Mouse (Mus musculus): ENCODE data around the gene Spink4. TPM values are rescaled to one million over a fixed set of nuclear protein-coding genes. Genes with fewer than 3 reads are reported as not detected.

The Spink4 gene
- polyA plus RNA-seq, 1 experiment from 2014 or later = not detected

- H3K4me1 ChIP-seq (replicated peaks; ENCODE audit: control insufficient read depth, insufficient read depth, low read length) = peaks cover 16% of the 10 kb centered on the region
- peaks cover 27% of the 10 kb centered on the region for H3K36me3 ChIP-seq (replicated peaks; ENCODE audit: control insufficient read depth, insufficient read depth)
- H3K9ac ChIP-seq = peak overlapping the region; percentile 93
- no peak for ATAC-seq (ENCODE audit: low FRiP score)
- H3K27ac ChIP-seq = peak overlapping the region; percentile 93
- peak overlapping the region; percentile 81 for H3K4me2 ChIP-seq (replicated peaks)
- H3K9me3 ChIP-seq (ENCODE audit: control insufficient read depth, low read length) = no peaks in the 10 kb centered on the region
- WGBS = 0% methylated on average over 16 of the region's 16 CpGs
- H3K27me3 ChIP-seq (ENCODE audit: control insufficient read depth, insufficient read depth, low read length) = no peaks in the 10 kb centered on the region
- DNase-seq (ENCODE audit: low spot score) = no peak
- peak overlapping the region; percentile 99 for H3K4me3 ChIP-seq (replicated peaks; ENCODE audit: low read length)
These were observed 50.7 kb downstream of the Spink4 start for GRCm38 (mm10) chr4:40970592-40970841.

DNA sequence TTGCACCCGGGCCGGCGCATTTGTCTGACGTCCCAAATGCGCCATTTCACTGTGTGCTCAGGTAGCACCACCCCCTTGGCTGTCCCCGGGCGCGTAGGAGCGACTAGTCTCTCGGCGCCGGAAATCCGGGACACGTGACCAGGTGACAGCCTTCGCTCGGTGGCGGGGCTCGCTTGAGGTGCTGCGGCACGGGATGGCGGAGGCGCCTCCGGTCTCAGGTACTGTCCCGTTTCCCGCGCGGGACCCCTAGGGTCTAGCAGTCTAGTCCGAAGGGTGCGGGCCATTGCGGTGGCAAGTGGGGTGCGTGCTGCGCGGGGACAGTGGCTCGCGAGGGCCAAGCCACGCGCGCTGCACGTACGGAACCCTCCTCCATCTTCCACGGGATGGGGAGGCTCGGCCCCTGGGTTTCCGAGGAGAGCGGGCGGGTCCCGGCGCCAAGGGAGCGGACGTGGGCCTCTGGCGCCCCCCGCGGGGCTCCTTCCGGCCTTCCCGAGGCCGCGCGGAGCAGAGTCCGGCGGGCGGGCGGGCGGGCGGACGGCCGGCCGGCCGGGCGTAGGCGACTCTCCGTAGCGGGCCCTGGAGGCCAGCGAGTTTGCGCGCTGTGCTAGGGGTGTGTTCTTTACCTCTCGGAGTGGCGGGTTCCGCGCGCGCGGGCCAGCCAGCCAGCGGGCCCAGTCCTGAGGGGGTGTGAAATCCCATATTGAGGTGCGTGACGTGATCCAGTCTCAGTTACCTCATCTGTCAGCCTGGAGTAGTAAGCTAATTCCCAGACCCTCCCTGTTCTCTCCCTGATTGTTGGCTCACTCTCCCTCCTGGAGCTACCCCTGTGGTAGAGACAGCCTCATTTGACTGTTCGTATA lies 51.2 kb downstream of the Spink4 start, which contains the start of gene Nfx1:
Gene Nfx1, plus strand, starts transcription at position 65 of the 860 bp plus-strand sequence.
- WGBS = under 1% methylated on average over 75 of the region's 85 CpGs
- Histone ChIP-seq H3K9ac (peak within 1 kb of the TSS; percentile 93), H3K9me3 (ENCODE audit: control insufficient read depth, low read length) (no peaks in the 10 kb centered on the region), H3K36me3 (replicated peaks; ENCODE audit: control insufficient read depth, insufficient read depth) (peaks cover 28% of the 10 kb centered on the region), H3K27me3 (ENCODE audit: control insufficient read depth, insufficient read depth, low read length) (no peaks in the 10 kb centered on the region), H3K4me3 (replicated peaks; ENCODE audit: low read length) (peak within 1 kb of the TSS; percentile 99), H3K27ac (peak within 1 kb of the TSS; percentile 93), H3K4me2 (replicated peaks) (peak within 1 kb of the TSS; percentile 81), H3K4me1 (replicated peaks; ENCODE audit: control insufficient read depth, insufficient read depth, low read length) (peaks cover 16% of the 10 kb centered on the region)
- peak; percentile 96 for ATAC-seq (ENCODE audit: low FRiP score)
- DNase-seq (ENCODE audit: low spot score) = peak; percentile 96

DNA sequence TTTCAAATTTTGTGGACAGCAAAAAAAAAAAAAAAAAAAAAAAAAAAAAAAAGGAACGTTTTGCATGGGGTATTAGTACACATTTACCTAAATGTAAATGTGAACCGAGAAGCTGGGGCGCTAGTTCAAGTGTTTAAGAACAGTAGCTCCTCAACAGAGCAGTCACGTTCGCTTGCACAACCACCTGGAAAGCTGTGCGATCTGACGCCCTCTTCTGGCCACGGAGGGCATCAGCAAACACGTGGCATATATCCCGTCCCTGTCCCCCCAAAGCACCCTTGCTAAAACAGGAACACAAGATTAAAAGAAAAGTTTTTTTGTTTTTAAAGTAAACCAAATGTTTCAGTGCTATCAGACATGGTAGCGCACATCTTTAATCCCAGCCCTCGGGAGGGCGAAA lies 51.9 kb downstream of the Spink4 start:
- H3K4me1 ChIP-seq (replicated peaks; ENCODE audit: control insufficient read depth, insufficient read depth, low read length) = peaks cover 16% of the 10 kb centered on the region
- peak overlapping the region; percentile 81 for H3K4me2 ChIP-seq (replicated peaks)
- H3K27me3 ChIP-seq (ENCODE audit: control insufficient read depth, insufficient read depth, low read length) = no peaks in the 10 kb centered on the region
- peak overlapping the region; percentile 99 for H3K4me3 ChIP-seq (replicated peaks; ENCODE audit: low read length)
- WGBS = 25% methylated on average over 13 of the region's 13 CpGs
- no peak overlapping the region for H3K27ac ChIP-seq
- DNase-seq (ENCODE audit: low spot score) = peak; percentile 34
- peaks cover 28% of the 10 kb centered on the region for H3K36me3 ChIP-seq (replicated peaks; ENCODE audit: control insufficient read depth, insufficient read depth)
- H3K9ac ChIP-seq = peak overlapping the region; percentile 93
- ATAC-seq (ENCODE audit: low FRiP score) = no peak
- H3K9me3 ChIP-seq (ENCODE audit: control insufficient read depth, low read length) = no peaks in the 10 kb centered on the region

GRCm38 (mm10) chr4:40974011-40974410 lies 54.2 kb downstream of the Spink4 start:
- no peak for ATAC-seq (ENCODE audit: low FRiP score)
- Histone ChIP-seq H3K27me3 (ENCODE audit: control insufficient read depth, insufficient read depth, low read length) (no peaks in the 10 kb centered on the region), H3K4me1 (replicated peaks; ENCODE audit: control insufficient read depth, insufficient read depth, low read length) (peaks cover 16% of the 10 kb centered on the region), H3K9me3 (ENCODE audit: control insufficient read depth, low read length) (no peaks in the 10 kb centered on the region), H3K27ac (no peak overlapping the region), H3K4me3 (replicated peaks; ENCODE audit: low read length) (no peak overlapping the region), H3K36me3 (replicated peaks; ENCODE audit: control insufficient read depth, insufficient read depth) (peaks cover 36% of the 10 kb centered on the region), H3K4me2 (replicated peaks) (no peak overlapping the region), H3K9ac (no peak overlapping the region)
- 97% methylated on average over 1 of the region's 1 CpGs for WGBS
- DNase-seq (ENCODE audit: low spot score) = no peak

DNA sequence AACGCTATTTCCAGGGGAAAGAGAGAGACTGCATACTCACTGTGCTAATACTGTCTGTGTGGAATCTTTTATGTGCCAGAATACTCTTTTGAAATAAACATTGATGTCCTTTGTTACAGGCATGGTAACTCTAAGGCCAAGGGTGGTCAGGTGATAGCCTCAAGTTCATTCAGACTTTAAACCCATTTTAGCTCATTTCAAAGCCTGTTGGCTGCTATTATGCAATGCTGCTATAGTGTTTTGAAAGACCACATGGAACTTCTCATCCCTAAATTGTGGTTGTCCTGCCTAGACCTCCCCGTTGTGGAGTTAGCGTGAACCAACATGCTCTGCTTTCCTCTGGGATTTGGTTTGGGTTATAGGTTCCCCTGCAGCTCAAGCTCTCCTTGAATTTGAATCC lies 55.8 kb downstream of the Spink4 start:
- H3K36me3 ChIP-seq (replicated peaks; ENCODE audit: control insufficient read depth, insufficient read depth) = peaks cover 53% of the 10 kb centered on the region
- H3K4me2 ChIP-seq (replicated peaks) = no peak overlapping the region
- ATAC-seq (ENCODE audit: low FRiP score) (no peak), DNase-seq (ENCODE audit: low spot score) (no peak)
- peaks cover 10% of the 10 kb centered on the region for H3K4me1 ChIP-seq (replicated peaks; ENCODE audit: control insufficient read depth, insufficient read depth, low read length)
- no peak overlapping the region for H3K4me3 ChIP-seq (replicated peaks; ENCODE audit: low read length)
- no peak overlapping the region for H3K27ac ChIP-seq
- no peaks in the 10 kb centered on the region for H3K9me3 ChIP-seq (ENCODE audit: control insufficient read depth, low read length)
- 96% methylated on average over 3 of the region's 3 CpGs for WGBS
- no peak overlapping the region for H3K9ac ChIP-seq
- H3K27me3 ChIP-seq (ENCODE audit: control insufficient read depth, insufficient read depth, low read length) = no peaks in the 10 kb centered on the region

DNA sequence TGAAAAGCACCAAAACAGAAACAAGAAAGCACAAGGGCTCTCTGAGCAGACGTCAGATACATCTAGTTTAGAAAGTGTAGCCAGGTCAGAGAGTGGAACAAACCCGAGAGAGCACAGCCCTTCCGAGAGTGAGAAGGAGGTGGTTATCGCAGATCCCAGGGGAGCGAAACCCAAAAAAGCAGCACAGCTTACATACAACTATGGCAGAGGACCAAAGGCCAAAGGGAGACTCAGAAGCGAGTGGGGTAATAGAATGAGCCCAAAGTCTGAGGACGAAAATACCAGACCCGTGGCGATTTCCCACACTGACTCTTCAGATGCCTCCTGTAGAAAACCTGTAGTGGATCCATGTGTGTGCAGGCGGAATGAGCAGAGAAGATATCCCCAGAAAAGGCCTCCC lies 56.8 kb downstream of the Spink4 start:
- Histone ChIP-seq H3K9ac (no peak overlapping the region), H3K27ac (no peak overlapping the region), H3K4me3 (replicated peaks; ENCODE audit: low read length) (no peak overlapping the region), H3K4me1 (replicated peaks; ENCODE audit: control insufficient read depth, insufficient read depth, low read length) (peaks cover 9% of the 10 kb centered on the region), H3K9me3 (ENCODE audit: control insufficient read depth, low read length) (no peaks in the 10 kb centered on the region), H3K27me3 (ENCODE audit: control insufficient read depth, insufficient read depth, low read length) (no peaks in the 10 kb centered on the region), H3K4me2 (replicated peaks) (no peak overlapping the region), H3K36me3 (replicated peaks; ENCODE audit: control insufficient read depth, insufficient read depth) (peaks cover 62% of the 10 kb centered on the region)
- 91% methylated on average over 10 of the region's 10 CpGs for WGBS
- ATAC-seq (ENCODE audit: low FRiP score) (no peak), DNase-seq (ENCODE audit: low spot score) (no peak)

GRCm38 (mm10) chr4:40979430-40979829 lies 59.6 kb downstream of the Spink4 start:
- peaks cover 83% of the 10 kb centered on the region for H3K36me3 ChIP-seq (replicated peaks; ENCODE audit: control insufficient read depth, insufficient read depth)
- H3K27me3 ChIP-seq (ENCODE audit: control insufficient read depth, insufficient read depth, low read length) = no peaks in the 10 kb centered on the region
- no peak for ATAC-seq (ENCODE audit: low FRiP score)
- H3K27ac ChIP-seq = no peak overlapping the region
- H3K9ac ChIP-seq = no peak overlapping the region
- H3K4me3 ChIP-seq (replicated peaks; ENCODE audit: low read length) = no peak overlapping the region
- 100% methylated on average over 1 of the region's 1 CpGs for WGBS
- no peak for DNase-seq (ENCODE audit: low spot score)
- no peaks in the 10 kb centered on the region for H3K9me3 ChIP-seq (ENCODE audit: control insufficient read depth, low read length)
- H3K4me1 ChIP-seq (replicated peaks; ENCODE audit: control insufficient read depth, insufficient read depth, low read length) = no peaks in the 10 kb centered on the region
- no peak overlapping the region for H3K4me2 ChIP-seq (replicated peaks)

Other genes starting within 250 kb of the Spink4 start
- 40.3 and 42.1 TPM in 2 replicates for gene Aptx, start 216.9 kb upstream of the Spink4 start, polyA plus RNA-seq (2014; fragmentation: Nextera tagmentation; extraction: Ambion mirVana)
- gene Dnaja1, start 197.9 kb upstream of the Spink4 start, polyA plus RNA-seq (2014; fragmentation: Nextera tagmentation; extraction: Ambion mirVana) = 635 and 648 TPM in 2 replicates
- gene Smu1, start 162.1 kb upstream of the Spink4 start, polyA plus RNA-seq (2014; fragmentation: Nextera tagmentation; extraction: Ambion mirVana) = 120 and 122 TPM in 2 replicates
- gene B4galt1, start 66.0 kb upstream of the Spink4 start, polyA plus RNA-seq (2014; fragmentation: Nextera tagmentation; extraction: Ambion mirVana) = 8.2 and 9.1 TPM in 2 replicates
- gene Bag1, start 28.2 kb downstream of the Spink4 start, polyA plus RNA-seq (2014; fragmentation: Nextera tagmentation; extraction: Ambion mirVana) = 207 and 215 TPM in 2 replicates
- gene Chmp5, start 28.4 kb downstream of the Spink4 start, polyA plus RNA-seq (2014; fragmentation: Nextera tagmentation; extraction: Ambion mirVana) = 147 and 156 TPM in 2 replicates
- gene Nfx1, start 50.9 kb downstream of the Spink4 start, polyA plus RNA-seq (2014; fragmentation: Nextera tagmentation; extraction: Ambion mirVana) = 99.1 and 99.7 TPM in 2 replicates
- not detected in 2 replicates for gene Aqp7, start 128.1 kb downstream of the Spink4 start, polyA plus RNA-seq (2014; fragmentation: Nextera tagmentation; extraction: Ambion mirVana)
- gene Aqp3, start 178.1 kb downstream of the Spink4 start, polyA plus RNA-seq (2014; fragmentation: Nextera tagmentation; extraction: Ambion mirVana) = 0.17 TPM in 1 of 2 replicates, not detected in the other
- gene Nol6, start 204.4 kb downstream of the Spink4 start, polyA plus RNA-seq (2014; fragmentation: Nextera tagmentation; extraction: Ambion mirVana) = 38.4 and 41.5 TPM in 2 replicates
- 68.5 and 68.7 TPM in 2 replicates for gene Ube2r2, start 215.7 kb downstream of the Spink4 start, polyA plus RNA-seq (2014; fragmentation: Nextera tagmentation; extraction: Ambion mirVana)